Mouse (Mus musculus): ENCODE data around the gene Hipk2. TPM values are rescaled to one million over a fixed set of nuclear protein-coding genes. Genes with fewer than 3 reads are reported as not detected.

Gene Hipk2
- polyA plus RNA-seq, 1 experiment from 2014 or later: 25.8 TPM

DNA sequence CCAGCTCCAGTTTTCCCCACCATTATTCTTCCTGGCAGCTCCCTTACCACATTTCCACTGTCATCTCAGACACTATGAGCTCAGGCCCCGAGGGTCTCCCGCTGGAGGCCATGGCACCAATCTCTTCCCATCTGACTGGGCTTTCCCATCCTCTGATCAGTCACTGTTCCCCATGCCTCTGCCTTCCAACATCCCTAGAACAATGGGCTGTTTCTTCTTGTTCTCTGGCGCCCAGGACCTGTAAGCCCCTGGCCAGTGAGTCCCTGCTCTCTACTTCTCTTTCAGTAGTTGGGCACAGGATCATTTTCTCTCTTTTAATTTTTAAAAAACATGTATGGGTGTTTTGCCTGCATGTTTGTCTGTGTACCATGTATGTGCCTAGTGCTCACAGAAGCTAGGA, 143.3 kb downstream of the Hipk2 start:
- peaks cover 23% of the 10 kb centered on the region for H3K36me3 ChIP-seq (ENCODE audit: control insufficient read depth, insufficient read depth, low read length)

GRCm38 (mm10) chr6:38730169-38731146, 145.5 kb downstream of the Hipk2 start:
- ATAC-seq (ENCODE audit: low FRiP score): peak; percentile 73
- H3K36me3 ChIP-seq (ENCODE audit: control insufficient read depth, insufficient read depth, low read length): peaks cover 17% of the 10 kb centered on the region
- H3K4me3 ChIP-seq (ENCODE audit: low read depth, low read length): no peak overlapping the region
- peak overlapping the region; percentile 82 for H3K27ac ChIP-seq (ENCODE audit: low read depth, low read length)
- no peak for DNase-seq (ENCODE audit: low spot score, missing footprints)
- H3K9ac ChIP-seq (ENCODE audit: low read length): no peak overlapping the region
- 71% methylated on average over 15 of the region's 15 CpGs for WGBS
- peaks cover 12% of the 10 kb centered on the region for H3K4me1 ChIP-seq (ENCODE audit: control insufficient read depth, insufficient read depth, low read length)
- no peak overlapping the region for H3K4me2 ChIP-seq
- H3K9me3 ChIP-seq (ENCODE audit: control insufficient read depth, low read length): no peaks in the 10 kb centered on the region
- H3K27me3 ChIP-seq (ENCODE audit: control insufficient read depth, insufficient read depth, low read length): no peaks in the 10 kb centered on the region

More for the DNA sequence above, 143.3 kb downstream of the Hipk2 start:
- H3K4me2 ChIP-seq: no peak overlapping the region
- no peak overlapping the region for H3K27ac ChIP-seq (ENCODE audit: low read depth, low read length)
- no peaks in the 10 kb centered on the region for H3K27me3 ChIP-seq (ENCODE audit: control insufficient read depth, insufficient read depth, low read length)
- no peaks in the 10 kb centered on the region for H3K9me3 ChIP-seq (ENCODE audit: control insufficient read depth, low read length)
- WGBS: 84% methylated on average over 3 of the region's 3 CpGs
- no peak overlapping the region for H3K9ac ChIP-seq (ENCODE audit: low read length)
- no peak overlapping the region for H3K4me3 ChIP-seq (ENCODE audit: low read depth, low read length)
- ATAC-seq (ENCODE audit: low FRiP score) (no peak), DNase-seq (ENCODE audit: low spot score, missing footprints) (no peak)
- H3K4me1 ChIP-seq (ENCODE audit: control insufficient read depth, insufficient read depth, low read length): peaks cover 7% of the 10 kb centered on the region

GRCm38 (mm10) chr6:38725515-38725914, 150.4 kb downstream of the Hipk2 start:
- Histone ChIP-seq H3K4me1 (ENCODE audit: control insufficient read depth, insufficient read depth, low read length) (peaks cover 9% of the 10 kb centered on the region), H3K4me3 (ENCODE audit: low read depth, low read length) (no peak overlapping the region), H3K9me3 (ENCODE audit: control insufficient read depth, low read length) (no peaks in the 10 kb centered on the region), H3K9ac (ENCODE audit: low read length) (no peak overlapping the region), H3K27ac (ENCODE audit: low read depth, low read length) (no peak overlapping the region), H3K27me3 (ENCODE audit: control insufficient read depth, insufficient read depth, low read length) (no peaks in the 10 kb centered on the region), H3K4me2 (no peak overlapping the region), H3K36me3 (ENCODE audit: control insufficient read depth, insufficient read depth, low read length) (peaks cover 18% of the 10 kb centered on the region)
- WGBS: 94% methylated on average over 3 of the region's 3 CpGs
- ATAC-seq (ENCODE audit: low FRiP score) (no peak), DNase-seq (ENCODE audit: low spot score, missing footprints) (no peak)

- H3K36me3 ChIP-seq (ENCODE audit: control insufficient read depth, insufficient read depth, low read length): peaks cover 28% of the 10 kb centered on the region
Measured at GRCm38 (mm10) chr6:38721361-38721760, 154.6 kb downstream of the Hipk2 start.

DNA sequence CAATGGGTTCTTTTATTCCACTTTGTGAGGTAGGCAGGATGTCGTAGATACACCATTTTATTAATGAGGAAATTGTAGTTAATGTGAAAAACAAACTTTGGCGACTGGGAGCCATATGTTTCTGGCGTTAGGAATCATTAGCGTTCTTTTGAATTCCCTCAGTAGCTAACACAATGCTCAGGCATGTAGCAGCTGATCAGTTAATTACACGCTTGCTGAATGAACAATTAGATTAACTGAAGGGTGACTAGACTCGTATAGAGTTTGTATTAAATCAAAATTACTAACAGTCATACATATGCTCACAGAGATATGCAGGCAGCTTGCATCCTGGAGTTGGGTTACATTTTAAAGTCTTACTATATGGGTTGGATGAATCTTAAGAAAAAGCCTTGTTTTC, 156.7 kb downstream of the Hipk2 start:
- Histone ChIP-seq H3K4me3 (ENCODE audit: low read depth, low read length) (no peak overlapping the region), H3K27me3 (ENCODE audit: control insufficient read depth, insufficient read depth, low read length) (no peaks in the 10 kb centered on the region), H3K27ac (ENCODE audit: low read depth, low read length) (no peak overlapping the region), H3K36me3 (ENCODE audit: control insufficient read depth, insufficient read depth, low read length) (peaks cover 42% of the 10 kb centered on the region), H3K9ac (ENCODE audit: low read length) (no peak overlapping the region), H3K4me2 (no peak overlapping the region), H3K9me3 (ENCODE audit: control insufficient read depth, low read length) (no peaks in the 10 kb centered on the region), H3K4me1 (ENCODE audit: control insufficient read depth, insufficient read depth, low read length) (no peaks in the 10 kb centered on the region)
- WGBS: 72% methylated on average over 6 of the region's 6 CpGs
- no peak for ATAC-seq (ENCODE audit: low FRiP score)
- no peak for DNase-seq (ENCODE audit: low spot score, missing footprints)

More at GRCm38 (mm10) chr6:38721361-38721760, 154.6 kb downstream of the Hipk2 start:
- no peaks in the 10 kb centered on the region for H3K27me3 ChIP-seq (ENCODE audit: control insufficient read depth, insufficient read depth, low read length)
- ATAC-seq (ENCODE audit: low FRiP score) (no peak), DNase-seq (ENCODE audit: low spot score, missing footprints) (no peak)
- H3K4me3 ChIP-seq (ENCODE audit: low read depth, low read length): no peak overlapping the region
- no peak overlapping the region for H3K27ac ChIP-seq (ENCODE audit: low read depth, low read length)
- 71% methylated on average over 1 of the region's 1 CpGs for WGBS
- H3K9me3 ChIP-seq (ENCODE audit: control insufficient read depth, low read length): no peaks in the 10 kb centered on the region
- no peak overlapping the region for H3K4me2 ChIP-seq
- H3K9ac ChIP-seq (ENCODE audit: low read length): no peak overlapping the region
- no peaks in the 10 kb centered on the region for H3K4me1 ChIP-seq (ENCODE audit: control insufficient read depth, insufficient read depth, low read length)

DNA sequence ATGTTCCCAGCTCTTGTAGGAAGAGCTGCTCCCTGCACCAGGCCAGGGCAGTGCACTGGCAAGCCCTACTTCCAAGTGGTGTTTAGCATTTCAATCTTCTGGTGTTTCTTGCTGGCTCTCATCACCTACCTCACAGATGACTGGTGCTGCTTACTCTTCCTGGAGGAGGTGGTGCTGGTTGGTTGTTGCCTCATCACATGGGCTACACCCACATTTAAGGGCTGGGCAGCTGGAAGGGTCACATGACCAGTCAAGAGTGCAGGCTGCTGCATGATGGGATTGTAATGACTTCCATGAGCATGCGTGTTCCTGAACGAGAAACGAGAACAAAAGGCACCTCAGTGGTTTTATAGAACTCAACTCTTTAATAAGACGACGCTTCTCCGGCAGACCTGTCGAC, 157.3 kb downstream of the Hipk2 start:
- Histone ChIP-seq H3K27me3 (ENCODE audit: control insufficient read depth, insufficient read depth, low read length) (no peaks in the 10 kb centered on the region), H3K4me3 (ENCODE audit: low read depth, low read length) (no peak overlapping the region), H3K9me3 (ENCODE audit: control insufficient read depth, low read length) (no peaks in the 10 kb centered on the region), H3K36me3 (ENCODE audit: control insufficient read depth, insufficient read depth, low read length) (peaks cover 40% of the 10 kb centered on the region), H3K4me2 (no peak overlapping the region), H3K4me1 (ENCODE audit: control insufficient read depth, insufficient read depth, low read length) (no peaks in the 10 kb centered on the region), H3K27ac (ENCODE audit: low read depth, low read length) (no peak overlapping the region), H3K9ac (ENCODE audit: low read length) (no peak overlapping the region)
- ATAC-seq (ENCODE audit: low FRiP score): no peak
- WGBS: 95% methylated on average over 7 of the region's 7 CpGs
- no peak for DNase-seq (ENCODE audit: low spot score, missing footprints)

GRCm38 (mm10) chr6:38715881-38716280, 160.1 kb downstream of the Hipk2 start:
- Histone ChIP-seq H3K9ac (ENCODE audit: low read length) (no peak overlapping the region), H3K4me2 (no peak overlapping the region), H3K36me3 (ENCODE audit: control insufficient read depth, insufficient read depth, low read length) (peaks cover 46% of the 10 kb centered on the region), H3K4me3 (ENCODE audit: low read depth, low read length) (no peak overlapping the region), H3K27me3 (ENCODE audit: control insufficient read depth, insufficient read depth, low read length) (no peaks in the 10 kb centered on the region), H3K9me3 (ENCODE audit: control insufficient read depth, low read length) (no peaks in the 10 kb centered on the region), H3K4me1 (ENCODE audit: control insufficient read depth, insufficient read depth, low read length) (no peaks in the 10 kb centered on the region), H3K27ac (ENCODE audit: low read depth, low read length) (no peak overlapping the region)
- ATAC-seq (ENCODE audit: low FRiP score) (no peak), DNase-seq (ENCODE audit: low spot score, missing footprints) (no peak)
- 94% methylated on average over 16 of the region's 16 CpGs for WGBS

GRCm38 (mm10) chr6:38713957-38714898, 161.7 kb downstream of the Hipk2 start:
- DNase-seq (ENCODE audit: low spot score, missing footprints) (no peak), ATAC-seq (ENCODE audit: low FRiP score) (no peak)
- no peaks in the 10 kb centered on the region for H3K9me3 ChIP-seq (ENCODE audit: control insufficient read depth, low read length)
- no peak overlapping the region for H3K9ac ChIP-seq (ENCODE audit: low read length)
- H3K4me2 ChIP-seq: no peak overlapping the region
- H3K4me3 ChIP-seq (ENCODE audit: low read depth, low read length): no peak overlapping the region
- H3K4me1 ChIP-seq (ENCODE audit: control insufficient read depth, insufficient read depth, low read length): no peaks in the 10 kb centered on the region
- no peaks in the 10 kb centered on the region for H3K27me3 ChIP-seq (ENCODE audit: control insufficient read depth, insufficient read depth, low read length)
- no peak overlapping the region for H3K27ac ChIP-seq (ENCODE audit: low read depth, low read length)
- WGBS: 92% methylated on average over 19 of the region's 19 CpGs
- peaks cover 42% of the 10 kb centered on the region for H3K36me3 ChIP-seq (ENCODE audit: control insufficient read depth, insufficient read depth, low read length)
